8 mouse cellular contexts compared by ENCODE assay signal in genomic region chr4:53218291-53218640, GRCm38 (mm10). TPM values are rescaled to one million over a fixed set of nuclear protein-coding genes. Genes with fewer than 3 reads are reported as not detected.
DNase-seq lines count a peak whose midpoint lies in the region; ATAC-seq and TF ChIP-seq lines count a peak whose summit lies in the region.

No protein-coding gene starts in this region.

- no peaks in the 10 kb centered on the region for H3K36me3 ChIP-seq in heart, embryonic 16.5 days (ENCODE audit: control insufficient read depth, insufficient read depth)
- no peaks in the 10 kb centered on the region for H3K36me3 ChIP-seq in embryonic facial prominence, embryonic 12.5 days
- no peaks in the 10 kb centered on the region for H3K36me3 ChIP-seq in intestine, postnatal 0 days (ENCODE audit: control insufficient read depth, insufficient read depth)
- no peaks in the 10 kb centered on the region for H3K36me3 ChIP-seq in midbrain, postnatal 0 days (ENCODE audit: insufficient read depth, low read length)

- no peaks in the 10 kb centered on the region for H3K27me3 ChIP-seq in heart, embryonic 16.5 days (ENCODE audit: control insufficient read depth, insufficient read depth, low read length)
- no peaks in the 10 kb centered on the region for H3K27me3 ChIP-seq in embryonic facial prominence, embryonic 12.5 days
- no peaks in the 10 kb centered on the region for H3K27me3 ChIP-seq in intestine, postnatal 0 days (replicated peaks; ENCODE audit: control insufficient read depth, insufficient read depth, low read length)
- no peaks in the 10 kb centered on the region for H3K27me3 ChIP-seq in midbrain, postnatal 0 days (ENCODE audit: insufficient read depth, low read length)

- H3K9ac ChIP-seq in heart, embryonic 16.5 days (ENCODE audit: low read length), result peak overlapping the region; percentile 76
- H3K9ac ChIP-seq in embryonic facial prominence, embryonic 12.5 days, result no peak overlapping the region
- no peak overlapping the region for H3K9ac ChIP-seq in intestine, postnatal 0 days (ENCODE audit: low read depth, low read length)
- H3K9ac ChIP-seq in midbrain, postnatal 0 days (replicated peaks; ENCODE audit: low read length, poor library complexity, severe bottlenecking), result peak overlapping the region; percentile 79; the same call in 1 of the 2 replicates

- peak overlapping the region; percentile 59 for H3K4me3 ChIP-seq in heart, embryonic 16.5 days (ENCODE audit: low read length)
- H3K4me3 ChIP-seq in embryonic facial prominence, embryonic 12.5 days, result peak overlapping the region; percentile 46
- peak overlapping the region; percentile 51 for H3K4me3 ChIP-seq in intestine, postnatal 0 days (ENCODE audit: low read depth, low read length)
- H3K4me3 ChIP-seq in midbrain, postnatal 0 days (ENCODE audit: low read depth, low read length), result peak overlapping the region; percentile 46

- no peak for DNase-seq in heart, adult 11 months
- no peak for DNase-seq in midbrain, postnatal 0 days (ENCODE audit: low spot score)
- DNase-seq in yolk sac, embryonic 10.5 days (ENCODE audit: low spot score), result no peak
- DNase-seq in left cerebral cortex, adult 9 months (ENCODE audit: low spot score in 2 of 2), result no peak
- no peak for DNase-seq in left cerebral cortex, adult 18-20 months (ENCODE audit: low spot score in 2 of 2)

- peaks cover 24% of the 10 kb centered on the region for H3K4me1 ChIP-seq in heart, embryonic 16.5 days (ENCODE audit: control insufficient read depth, insufficient read depth, low read length)
- peaks cover 22% of the 10 kb centered on the region for H3K4me1 ChIP-seq in embryonic facial prominence, embryonic 12.5 days
- H3K4me1 ChIP-seq in intestine, postnatal 0 days (replicated peaks; ENCODE audit: control insufficient read depth, insufficient read depth, low read length), result peaks cover 3% of the 10 kb centered on the region
- H3K4me1 ChIP-seq in midbrain, postnatal 0 days (ENCODE audit: insufficient read depth, low read length), result peaks cover 10% of the 10 kb centered on the region; the same call in 1 of the 2 replicates

- H3K9me3 ChIP-seq in heart, embryonic 16.5 days (replicated peaks; ENCODE audit: control insufficient read depth, low read length), result no peaks in the 10 kb centered on the region
- H3K9me3 ChIP-seq in embryonic facial prominence, embryonic 12.5 days, result no peaks in the 10 kb centered on the region
- no peaks in the 10 kb centered on the region for H3K9me3 ChIP-seq in intestine, postnatal 0 days (ENCODE audit: control insufficient read depth)
- H3K9me3 ChIP-seq in midbrain, postnatal 0 days (ENCODE audit: low read length), result no peaks in the 10 kb centered on the region

- ATAC-seq in heart, embryonic 16.5 days (replicated peaks; ENCODE audit: extremely low read depth, insufficient read depth, low FRiP score), result no peak
- no peak for ATAC-seq in embryonic facial prominence, embryonic 12.5 days (ENCODE audit: insufficient number of reproducible peaks, insufficient read depth, low FRiP score, low TSS enrichment)
- ATAC-seq in intestine, postnatal 0 days, result no peak
- ATAC-seq in midbrain, postnatal 0 days (ENCODE audit: low FRiP score), result no peak

- TF ChIP-seq CTCF in intestine, postnatal 0 days (IDR thresholded peaks at IDR 0.05; ENCODE audit: low read depth), result no peak
- no peak for TF ChIP-seq CTCF in midbrain, postnatal 0 days (IDR thresholded peaks at IDR 0.05)

- WGBS in heart, embryonic 16.5 days, result 43% methylated on average over 5 of the region's 5 CpGs
- 43% methylated on average over 5 of the region's 5 CpGs for WGBS in embryonic facial prominence, embryonic 12.5 days
- 47% methylated on average over 5 of the region's 5 CpGs for WGBS in intestine, postnatal 0 days
- WGBS in midbrain, postnatal 0 days, result 43% methylated on average over 5 of the region's 5 CpGs

- H3K27ac ChIP-seq in heart, embryonic 16.5 days (ENCODE audit: low read length), result peak overlapping the region; percentile 88
- H3K27ac ChIP-seq in embryonic facial prominence, embryonic 12.5 days, result peak overlapping the region; percentile 84
- no peak overlapping the region for H3K27ac ChIP-seq in intestine, postnatal 0 days (ENCODE audit: low read depth, low read length)
- H3K27ac ChIP-seq in midbrain, postnatal 0 days (ENCODE audit: low read depth, low read length), result peak overlapping the region; percentile 85

- peak overlapping the region; percentile 86 for H3K4me2 ChIP-seq in heart, embryonic 16.5 days (ENCODE audit: low read depth, low read length)
- H3K4me2 ChIP-seq in embryonic facial prominence, embryonic 12.5 days (replicated peaks), result peak overlapping the region; percentile 72
- peak overlapping the region; percentile 91 for H3K4me2 ChIP-seq in intestine, postnatal 0 days (replicated peaks; ENCODE audit: low read depth)
- H3K4me2 ChIP-seq in midbrain, postnatal 0 days (ENCODE audit: low read depth, low read length, poor library complexity, severe bottlenecking), result peak overlapping the region; percentile 81

RNA-seq across cellular contexts. Expression of gene Abca1, which starts 58.6 kb away (rescaled TPM):
- 4.1 and 4.5 TPM in 2 replicates for polyA plus RNA-seq in heart, embryonic 16.5 days (2015; fragmentation: Nextera tagmentation; extraction: Ambion mirVana)
- 7.9 and 8.4 TPM in 2 replicates for polyA plus RNA-seq in embryonic facial prominence, embryonic 12.5 days (2016; fragmentation: Nextera tagmentation; extraction: Ambion mirVana)
- 1.4 and 1.5 TPM in 2 replicates for polyA plus RNA-seq in intestine, postnatal 0 days (2015; fragmentation: Nextera tagmentation; extraction: Ambion mirVana)
- 49.2 and 63.5 TPM in 2 replicates for total RNA-seq in midbrain, postnatal 0 days (2014; rRNA removed)
- polyA plus RNA-seq in midbrain, postnatal 0 days (2015; fragmentation: Nextera tagmentation; extraction: Ambion mirVana), result 8.0 and 8.6 TPM in 2 replicates
- total RNA-seq in left cerebral cortex, adult 18-20 months (2021), result 10 to 100 TPM; 13.6 to 14.7 TPM

Comparison
In these comparisons a context has a peak if more than half of its experiments do, and no peak if none do; other contexts are left out.
1. H3K9ac ChIP-seq: peak in heart, embryonic 16.5 days (single experiment) and midbrain, postnatal 0 days (single experiment); none in embryonic facial prominence, embryonic 12.5 days (single experiment) and intestine, postnatal 0 days (single experiment).
2. Peak in every context shown above with its lines, with median percentiles within 50 percentile points of each other: H3K4me2 ChIP-seq and H3K4me3 ChIP-seq.